Mouse (Mus musculus) embryonic facial prominence, embryonic 13.5 days (tissue): ENCODE measurements at regions not wholly inside any gene's neighbourhood (a gene's known extent, or its start where the extent isn't known, plus 50 kb on each side); places are given as distances from the start of the nearest gene placed in this dataset.
A peak's percentile ranks its signal among the peaks of the same experiment; 100 is the strongest.

Experiments used
- ATAC-seq: fragments of 200-750 bp; cut with Nextera tagmentation; 2 replicates; pipeline ENCODE4 v1.8.0; 2017; ENCODE audit warnings: low read depth; ENCODE audit not compliant: insufficient number of reproducible peaks, insufficient read depth, low FRiP score, low TSS enrichment
- H3K27ac ChIP-seq: fragments of 300-500 bp; sonication (generic); 2 replicates; pipeline ENCODE4 v1.5.1; 2015; ENCODE audit warnings: moderate library complexity, mild to moderate bottlenecking, inconsistent platforms
- H3K27me3 ChIP-seq: fragments of 300-500 bp; sonication (generic); 2 replicates; pipeline ENCODE4 v1.6.1; 2015; ENCODE audit warnings: mild to moderate bottlenecking, inconsistent platforms
- H3K36me3 ChIP-seq: fragments of 300-500 bp; sonication (generic); 2 replicates; pipeline ENCODE4 v1.6.1; 2015; ENCODE audit warnings: mild to moderate bottlenecking, inconsistent platforms
- H3K4me1 ChIP-seq: fragments of 300-500 bp; sonication (generic); 2 replicates; pipeline ENCODE4 v1.6.1; 2015; ENCODE audit warnings: inconsistent platforms
- H3K4me2 ChIP-seq: fragments of 300-500 bp; sonication (generic); 2 replicates; pipeline ENCODE4 v1.6.1; 2015; ENCODE audit warnings: moderate library complexity, mild to moderate bottlenecking, inconsistent platforms
- H3K4me3 ChIP-seq: fragments of 300-500 bp; sonication (generic); 2 replicates; pipeline ENCODE4 v1.5.1; 2015; ENCODE audit warnings: mild to moderate bottlenecking, inconsistent platforms
- H3K9ac ChIP-seq: fragments of 300-500 bp; sonication (generic); 2 replicates; pipeline ENCODE4 v1.6.1; 2015; ENCODE audit warnings: mild to moderate bottlenecking, inconsistent platforms
- H3K9me3 ChIP-seq: fragments of 300-500 bp; sonication (generic); 2 replicates; pipeline ENCODE4 v1.6.1; 2016; ENCODE audit warnings: inconsistent platforms
- WGBS: fragments of 180-500 bp; shearing (Covaris S2); methylation state at CpG from one replicate; pipeline ENCODE4 v1.1.7; 2015; ENCODE audit warnings: mixed read lengths; 5-methylcytosine and 5-hydroxymethylcytosine counted together

DNA sequence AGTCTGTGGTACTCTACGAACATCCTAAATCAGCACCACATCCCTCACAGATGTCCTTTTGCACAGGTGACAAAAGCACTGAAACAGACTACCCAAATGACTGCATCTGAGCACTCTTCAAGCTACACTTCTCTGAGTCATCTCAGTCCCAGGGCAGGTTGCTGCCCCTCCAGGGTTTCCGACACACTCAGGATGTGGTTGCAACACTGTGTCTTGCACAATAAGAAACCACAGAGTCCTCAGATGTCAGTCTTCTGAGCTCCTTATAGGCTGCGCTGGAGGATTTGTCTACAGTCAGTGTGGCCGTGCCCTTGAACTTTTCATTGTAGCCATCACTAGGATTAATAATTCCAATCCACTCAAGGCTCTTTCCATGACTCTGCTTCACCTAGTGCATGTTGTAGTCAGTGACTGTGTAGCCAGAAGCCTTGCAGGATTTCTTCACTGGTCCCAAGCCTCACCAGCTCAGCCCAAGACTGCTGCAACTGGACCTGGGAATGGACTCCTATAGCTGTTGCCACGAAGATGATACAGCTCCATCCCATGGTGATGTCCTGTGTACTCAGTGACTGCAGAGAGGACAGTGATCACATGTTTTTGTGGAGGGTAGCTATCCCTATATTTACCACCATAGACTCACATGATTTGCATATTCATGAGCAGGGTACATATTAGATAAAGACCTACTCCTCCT lies 1103.3 kb upstream of the Tenm3 start:
- no peaks in the 10 kb centered on the region for H3K9me3 ChIP-seq
- no peaks in the 10 kb centered on the region for H3K36me3 ChIP-seq
- no peak for ATAC-seq
- WGBS: 86% methylated on average over 5 of the region's 5 CpGs
- H3K27ac ChIP-seq: no peak overlapping the region
- H3K4me3 ChIP-seq: no peak overlapping the region
- H3K4me1 ChIP-seq: no peaks in the 10 kb centered on the region
- H3K27me3 ChIP-seq: no peaks in the 10 kb centered on the region
- no peak overlapping the region for H3K9ac ChIP-seq
- no peak overlapping the region for H3K4me2 ChIP-seq

GRCm38 (mm10) chr8:49932124-49932523 lies 1088.4 kb upstream of the Tenm3 start:
- H3K27ac ChIP-seq: no peak overlapping the region
- H3K4me3 ChIP-seq: no peak overlapping the region
- no peaks in the 10 kb centered on the region for H3K36me3 ChIP-seq
- no peaks in the 10 kb centered on the region for H3K4me1 ChIP-seq
- no peak overlapping the region for H3K4me2 ChIP-seq
- no peaks in the 10 kb centered on the region for H3K27me3 ChIP-seq
- no peak for ATAC-seq
- no peaks in the 10 kb centered on the region for H3K9me3 ChIP-seq
- no peak overlapping the region for H3K9ac ChIP-seq
- 89% methylated on average over 6 of the region's 6 CpGs for WGBS

DNA sequence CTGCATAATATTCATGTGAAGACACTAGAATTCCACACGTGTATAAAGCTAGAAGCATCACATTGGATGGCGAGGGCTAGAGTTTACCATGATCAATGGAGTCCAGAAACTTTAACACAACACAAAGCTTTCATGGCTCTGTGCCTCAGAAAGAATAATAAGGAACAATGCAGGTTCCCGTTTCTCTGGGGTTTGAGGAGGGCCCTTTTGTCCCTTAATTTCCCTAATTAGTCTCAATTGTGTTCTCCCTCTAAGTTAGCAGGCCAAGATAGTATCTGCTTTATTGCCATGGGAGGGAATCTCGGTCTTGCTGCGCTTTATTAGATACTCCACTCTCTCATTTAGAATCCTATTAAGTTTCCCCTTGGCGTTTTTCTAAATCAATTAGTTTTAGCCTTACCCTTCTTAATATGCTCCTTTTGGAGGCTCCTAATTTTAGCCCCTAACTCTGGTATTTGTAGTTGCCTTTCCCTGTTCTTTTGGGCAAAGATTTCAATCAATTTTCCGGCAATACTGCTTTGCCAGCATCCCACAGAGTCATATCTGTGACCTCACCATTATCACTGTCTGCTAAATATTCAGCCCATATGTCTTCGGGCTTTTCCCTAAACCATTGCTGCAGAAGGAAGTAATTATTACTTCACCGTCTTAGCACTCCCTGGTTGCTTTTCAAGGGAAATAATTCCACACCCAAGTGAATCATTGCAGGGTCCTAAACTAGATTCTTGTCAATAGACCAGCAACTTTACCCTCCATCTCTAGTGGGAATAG lies 1082.8 kb upstream of the Tenm3 start:
- no peak for ATAC-seq
- no peaks in the 10 kb centered on the region for H3K36me3 ChIP-seq
- no peak overlapping the region for H3K9ac ChIP-seq
- no peak overlapping the region for H3K27ac ChIP-seq
- no peak overlapping the region for H3K4me3 ChIP-seq
- no peaks in the 10 kb centered on the region for H3K9me3 ChIP-seq
- no peaks in the 10 kb centered on the region for H3K27me3 ChIP-seq
- 19% methylated on average over 9 of the region's 9 CpGs for WGBS
- no peak overlapping the region for H3K4me2 ChIP-seq
- peaks cover 8% of the 10 kb centered on the region for H3K4me1 ChIP-seq

GRCm38 (mm10) chr8:49905099-49905498 lies 1061.3 kb upstream of the Tenm3 start:
- Histone ChIP-seq H3K4me1 (peaks cover 10% of the 10 kb centered on the region), H3K27ac (no peak overlapping the region), H3K36me3 (no peaks in the 10 kb centered on the region), H3K4me3 (no peak overlapping the region), H3K9ac (no peak overlapping the region), H3K27me3 (no peaks in the 10 kb centered on the region), H3K9me3 (no peaks in the 10 kb centered on the region), H3K4me2 (no peak overlapping the region)
- no peak for ATAC-seq

GRCm38 (mm10) chr8:49902032-49902431 lies 1058.3 kb upstream of the Tenm3 start:
- no peak for ATAC-seq
- 43% methylated on average over 6 of the region's 6 CpGs for WGBS
- H3K27ac ChIP-seq: no peak overlapping the region; the same call in 1 of the 2 replicates
- H3K36me3 ChIP-seq: no peaks in the 10 kb centered on the region
- H3K4me2 ChIP-seq: peak overlapping the region; percentile 24; the same call in 1 of the 2 replicates
- H3K4me3 ChIP-seq: no peak overlapping the region
- no peaks in the 10 kb centered on the region for H3K9me3 ChIP-seq
- H3K9ac ChIP-seq: no peak overlapping the region
- peaks cover 10% of the 10 kb centered on the region for H3K4me1 ChIP-seq
- H3K27me3 ChIP-seq: no peaks in the 10 kb centered on the region

GRCm38 (mm10) chr8:49901601-49902000 lies 1057.8 kb upstream of the Tenm3 start:
- ATAC-seq: no peak; the same call in 1 of the 2 replicates
- peaks cover 10% of the 10 kb centered on the region for H3K4me1 ChIP-seq
- H3K9ac ChIP-seq: no peak overlapping the region
- no peaks in the 10 kb centered on the region for H3K27me3 ChIP-seq
- H3K36me3 ChIP-seq: no peaks in the 10 kb centered on the region
- peak overlapping the region; percentile 24; the same call in 1 of the 2 replicates for H3K4me2 ChIP-seq
- 18% methylated on average over 9 of the region's 9 CpGs for WGBS
- no peak overlapping the region for H3K4me3 ChIP-seq
- no peaks in the 10 kb centered on the region for H3K9me3 ChIP-seq
- H3K27ac ChIP-seq: no peak overlapping the region
